Mouse (Mus musculus): Measurements from ENCODE around the gene Hpca.
A peak's percentile ranks its signal among the peaks of the same experiment; 100 is the strongest.

Hpca gene

DNA sequence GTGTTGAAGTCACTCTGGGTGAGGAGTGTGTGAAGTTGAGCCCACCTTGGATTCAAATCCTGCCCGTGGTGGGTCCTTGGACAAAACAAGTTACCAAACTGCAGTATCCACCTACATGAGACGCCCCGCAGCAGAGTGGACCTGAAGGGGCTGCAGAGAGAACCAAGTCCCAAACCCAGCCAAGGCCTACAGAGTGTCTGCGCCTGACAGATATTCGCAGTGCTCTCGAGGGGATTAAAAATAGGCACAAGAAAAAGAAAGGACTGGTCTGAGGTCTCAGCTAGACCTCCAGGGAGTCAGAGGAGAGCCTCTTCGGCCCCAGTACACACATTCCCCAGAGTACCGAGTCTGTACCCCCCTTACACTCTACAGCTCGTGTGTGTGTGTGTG, 14.3 kb upstream of the Hpca start:
- no peak for DNase-seq (ENCODE audit: low spot score)

DNA sequence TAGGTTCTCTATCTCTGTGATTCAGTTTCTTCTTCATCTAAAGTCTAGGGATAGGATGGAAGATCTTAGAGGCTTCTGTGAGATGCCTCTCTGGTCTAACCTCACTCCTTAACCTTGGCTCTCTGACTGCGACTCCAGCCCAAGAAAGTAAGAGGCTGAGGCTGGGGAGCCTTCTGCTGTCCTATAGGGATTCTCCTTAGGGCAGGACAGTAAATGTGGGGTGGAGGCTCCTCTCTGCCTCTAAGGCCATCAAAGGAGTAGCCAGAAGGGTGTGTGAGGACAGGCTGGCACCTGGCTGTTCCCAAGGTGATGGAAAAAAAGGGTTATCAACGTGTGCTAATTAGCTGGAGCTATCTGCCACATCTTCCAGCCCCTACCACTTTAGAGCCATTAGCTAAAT, 13.8 kb upstream of the Hpca start:
- DNase-seq (ENCODE audit: low spot score) = no peak

DNA sequence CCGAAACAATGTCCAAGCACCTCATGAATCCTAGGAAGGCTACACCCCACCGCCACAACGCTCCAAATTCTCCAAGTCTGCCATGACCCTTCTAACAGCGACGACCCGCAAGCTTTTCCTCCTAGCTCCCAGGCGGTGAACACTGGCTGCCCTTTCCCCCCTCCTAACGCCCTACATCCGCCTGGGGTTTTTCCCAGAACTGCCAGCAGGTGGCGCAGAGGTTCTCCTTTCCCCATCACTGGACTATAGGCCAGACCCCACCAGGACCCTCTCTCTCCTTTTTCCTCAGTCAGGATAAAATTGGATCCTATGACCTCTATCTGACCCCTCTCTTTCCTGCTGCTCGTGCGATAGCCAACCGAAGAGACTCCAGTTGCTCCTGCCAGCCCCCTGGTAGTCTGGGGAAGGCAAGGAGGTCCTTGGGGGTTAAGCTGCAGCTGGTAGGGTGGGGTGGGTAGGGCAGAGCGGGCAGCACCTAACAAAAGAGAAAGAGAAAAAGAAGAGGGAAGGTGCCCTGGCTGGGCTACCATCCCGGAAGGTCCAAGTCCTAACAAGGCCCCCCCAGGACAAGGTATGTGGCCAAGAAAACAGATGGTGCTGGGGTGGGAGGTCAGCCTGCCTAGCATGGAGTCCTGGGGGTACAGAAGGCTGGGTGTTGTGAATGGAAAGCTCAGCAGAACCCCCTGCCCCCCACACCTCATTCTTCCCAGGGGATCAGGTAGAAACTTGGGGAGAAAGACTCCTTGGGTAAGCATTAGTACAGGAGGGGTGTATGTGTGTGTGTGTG, 13.2 kb upstream of the Hpca start:
- DNase-seq (ENCODE audit: low spot score) = no peak

DNA sequence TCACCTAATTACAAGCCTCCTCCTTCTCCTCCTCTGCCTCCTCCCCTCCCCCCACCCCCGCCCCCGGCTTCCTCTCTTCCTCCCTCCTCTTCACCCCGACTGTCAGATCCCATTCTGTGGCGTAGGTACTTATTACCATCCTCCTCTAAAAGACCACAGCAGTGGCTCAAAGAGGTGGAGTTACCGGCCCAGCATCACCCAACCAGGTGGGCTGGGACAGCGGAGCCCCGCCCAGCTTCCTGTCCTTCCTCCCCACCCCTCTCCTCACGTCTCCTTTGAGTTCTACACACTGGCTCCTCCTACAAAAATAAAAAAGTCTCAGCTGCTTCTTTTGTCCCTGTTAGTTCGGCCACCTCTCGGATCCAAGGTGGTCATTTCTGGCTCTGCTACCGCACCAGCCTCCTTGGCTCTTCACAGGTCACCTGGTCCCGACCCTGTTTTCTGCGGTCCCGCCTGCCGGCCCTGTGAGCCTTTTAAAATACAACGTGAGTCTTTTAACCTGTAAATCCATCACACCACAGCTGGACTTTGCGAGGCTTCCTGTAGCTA, 9.0 kb upstream of the Hpca start:
- DNase-seq (ENCODE audit: low spot score) = no peak

DNA sequence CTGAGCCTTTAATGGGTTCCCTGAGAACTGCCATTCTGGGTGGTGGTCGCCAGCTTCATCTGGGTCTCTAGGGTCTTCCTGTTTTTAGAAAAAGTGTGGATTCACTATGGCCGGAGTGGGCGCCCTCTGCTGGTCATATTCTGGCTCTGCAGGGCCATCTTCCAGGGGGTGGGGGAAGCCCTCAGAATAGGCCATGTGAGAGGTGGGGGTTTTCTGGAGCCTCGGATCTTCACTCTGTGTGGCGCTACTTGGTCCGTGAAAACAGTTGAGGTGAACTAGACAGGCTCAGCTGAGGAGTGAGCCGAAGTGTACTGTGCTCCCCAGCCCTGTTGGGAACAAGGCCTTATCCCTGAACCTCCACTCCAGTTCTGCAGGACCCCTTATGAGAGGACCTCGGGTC, 8.3 kb upstream of the Hpca start:
- DNase-seq (ENCODE audit: low spot score) = no peak

DNA sequence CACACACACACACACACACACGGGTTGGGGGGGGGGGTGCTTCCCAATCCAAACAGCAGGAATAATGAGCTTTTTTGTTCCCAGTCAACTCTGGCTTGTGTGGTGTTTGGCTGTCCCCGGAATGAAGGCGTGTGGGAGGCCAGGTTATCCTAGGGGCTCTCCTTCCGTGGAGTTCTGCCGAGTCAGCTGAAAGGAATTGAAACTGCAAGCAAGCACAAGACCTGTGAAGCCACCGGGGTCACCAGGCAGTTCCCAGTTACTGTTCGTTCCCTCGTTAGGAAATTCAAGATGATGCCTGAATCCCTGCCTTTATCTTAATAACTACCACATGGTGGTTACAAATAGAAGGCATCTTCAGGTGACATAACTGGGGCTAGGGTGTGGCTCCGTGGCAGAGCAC, 7.6 kb upstream of the Hpca start:
- DNase-seq (ENCODE audit: low spot score) = no peak

DNA sequence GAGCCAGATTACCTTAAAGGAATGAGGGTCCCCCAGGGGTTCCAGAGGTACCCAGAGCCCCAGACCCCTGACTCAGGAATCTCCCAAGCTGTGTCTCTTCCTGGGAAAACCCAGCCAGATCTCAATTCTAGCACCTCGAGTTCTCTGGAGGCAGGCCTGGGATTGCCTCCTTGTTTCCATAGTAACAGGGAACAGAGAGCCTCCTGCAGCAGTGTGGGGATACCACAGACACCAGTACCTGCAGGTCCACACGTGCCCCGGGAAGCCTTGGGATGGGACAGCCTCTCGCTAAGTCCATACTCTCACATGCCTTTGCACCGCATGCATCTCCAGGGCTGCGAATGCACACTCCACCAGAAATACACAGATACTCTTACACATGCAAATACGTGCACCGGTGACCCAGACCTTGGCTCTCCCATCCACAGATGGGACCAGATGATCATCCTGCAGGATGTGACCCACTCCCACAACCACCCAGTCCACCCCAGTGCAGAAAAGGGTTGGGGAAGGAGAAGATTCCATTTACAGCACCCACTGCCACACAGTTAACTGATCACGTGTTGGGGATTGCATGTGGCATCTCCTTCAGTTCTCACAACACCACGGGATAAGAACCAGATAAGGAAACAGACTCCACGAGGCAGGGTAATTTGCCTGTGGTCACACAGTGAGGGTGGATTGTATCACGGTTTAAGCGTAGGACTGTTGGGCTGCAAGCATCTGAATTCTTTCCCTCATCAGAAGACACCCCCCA, 6.9 kb upstream of the Hpca start:
- peak; percentile 66 for DNase-seq (ENCODE audit: low spot score)

DNA sequence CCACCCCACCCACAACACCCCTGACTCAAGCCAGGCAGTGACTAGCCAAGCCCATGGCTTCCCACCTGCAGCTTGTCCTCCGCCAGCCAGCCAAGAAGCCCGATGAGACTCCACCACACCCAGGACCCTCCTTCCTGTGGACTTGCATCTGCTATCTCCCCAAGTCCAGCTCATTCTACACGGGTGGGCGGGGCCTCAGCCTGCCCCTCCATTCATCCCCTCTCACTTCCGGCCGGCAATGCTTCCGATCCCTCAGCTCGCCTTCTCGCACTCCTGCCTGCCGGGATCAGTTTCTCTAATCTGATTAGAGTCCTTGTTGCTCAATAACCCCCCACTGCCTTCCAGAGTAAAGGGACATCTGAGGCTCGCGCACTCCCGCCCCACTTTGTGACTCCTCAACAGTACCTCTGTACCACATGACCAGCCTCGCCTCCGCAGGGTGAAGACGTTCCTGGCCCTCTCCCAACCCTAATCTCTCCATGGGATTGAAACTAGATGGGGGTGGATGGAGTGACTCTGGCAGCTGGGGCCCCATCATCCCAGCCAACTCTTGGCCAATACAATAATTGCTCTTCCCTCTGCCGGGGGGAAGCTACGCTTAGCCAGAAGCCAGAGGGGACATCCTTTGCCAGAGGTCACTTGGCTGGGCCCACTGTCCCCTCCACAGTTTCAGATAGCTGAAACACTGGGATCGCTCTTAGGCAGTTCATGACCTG, 4.1 kb upstream of the Hpca start:
- no peak for DNase-seq (ENCODE audit: low spot score)

DNA sequence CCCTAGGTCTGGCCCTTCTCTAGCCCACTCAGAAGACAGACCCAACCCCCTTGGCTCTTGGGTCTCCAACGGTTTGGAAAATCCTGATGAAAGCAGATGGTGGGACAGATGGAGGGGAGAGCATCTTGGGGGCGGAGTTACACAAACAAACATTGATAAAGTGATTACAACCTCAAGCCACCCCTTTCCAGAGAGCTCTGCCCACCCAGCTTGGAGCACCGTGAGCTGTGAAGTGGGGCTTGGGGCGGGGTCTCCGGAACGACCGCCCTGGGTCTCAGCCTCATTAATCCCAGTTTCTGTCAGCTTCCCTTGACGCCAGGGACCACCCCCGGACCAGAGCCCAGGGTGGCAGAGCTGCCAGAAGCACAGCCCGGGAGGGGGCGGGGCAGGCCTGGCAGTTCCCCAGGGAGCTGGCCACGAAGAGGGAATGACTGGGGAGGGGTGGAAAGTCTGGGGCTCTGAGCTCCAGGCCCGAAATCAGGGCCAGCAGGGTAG, 2.9 kb upstream of the Hpca start:
- no peak for DNase-seq (ENCODE audit: low spot score)

DNA sequence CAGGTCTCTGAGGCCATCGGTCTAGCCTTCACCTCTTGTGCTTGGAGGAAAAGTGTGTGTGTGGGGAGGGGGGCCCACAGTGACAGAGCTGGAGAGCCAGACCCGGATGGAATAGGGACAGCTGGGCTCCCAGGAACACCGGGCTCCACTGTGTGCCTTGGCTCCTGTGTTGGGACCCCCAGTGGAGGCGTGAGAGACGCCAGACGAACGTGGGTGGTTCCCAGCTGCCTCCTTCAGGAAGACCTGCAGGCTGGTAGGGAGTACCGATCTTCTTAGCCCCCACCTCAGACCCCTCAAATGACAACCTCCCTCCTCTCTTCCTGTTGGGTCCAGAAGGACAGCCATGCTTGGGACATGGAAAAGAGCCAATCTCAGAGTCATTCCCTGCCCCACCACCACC, 883 bp upstream of the Hpca start:
- DNase-seq (ENCODE audit: low spot score) = no peak

DNA sequence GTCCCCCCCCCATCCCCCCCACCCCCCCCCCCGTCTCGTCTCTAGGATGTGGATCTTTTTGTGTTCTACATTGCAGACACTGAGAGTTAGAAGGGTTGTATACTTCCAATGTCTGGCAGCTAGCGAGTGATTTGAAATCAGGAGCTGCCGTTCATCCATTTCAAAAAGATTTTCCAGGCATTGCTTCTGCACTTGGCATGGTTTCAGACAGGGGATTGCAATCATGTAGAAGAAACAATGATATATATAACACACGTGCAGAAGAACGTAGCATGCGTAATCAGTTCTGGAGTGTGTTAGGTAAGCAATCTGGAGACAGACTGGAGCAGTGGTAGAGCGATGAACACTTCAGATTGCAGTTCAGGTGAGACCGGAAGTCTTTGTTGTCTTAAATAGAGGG, 271 bp upstream of the Hpca start:
- DNase-seq (ENCODE audit: low spot score) = no peak

DNA sequence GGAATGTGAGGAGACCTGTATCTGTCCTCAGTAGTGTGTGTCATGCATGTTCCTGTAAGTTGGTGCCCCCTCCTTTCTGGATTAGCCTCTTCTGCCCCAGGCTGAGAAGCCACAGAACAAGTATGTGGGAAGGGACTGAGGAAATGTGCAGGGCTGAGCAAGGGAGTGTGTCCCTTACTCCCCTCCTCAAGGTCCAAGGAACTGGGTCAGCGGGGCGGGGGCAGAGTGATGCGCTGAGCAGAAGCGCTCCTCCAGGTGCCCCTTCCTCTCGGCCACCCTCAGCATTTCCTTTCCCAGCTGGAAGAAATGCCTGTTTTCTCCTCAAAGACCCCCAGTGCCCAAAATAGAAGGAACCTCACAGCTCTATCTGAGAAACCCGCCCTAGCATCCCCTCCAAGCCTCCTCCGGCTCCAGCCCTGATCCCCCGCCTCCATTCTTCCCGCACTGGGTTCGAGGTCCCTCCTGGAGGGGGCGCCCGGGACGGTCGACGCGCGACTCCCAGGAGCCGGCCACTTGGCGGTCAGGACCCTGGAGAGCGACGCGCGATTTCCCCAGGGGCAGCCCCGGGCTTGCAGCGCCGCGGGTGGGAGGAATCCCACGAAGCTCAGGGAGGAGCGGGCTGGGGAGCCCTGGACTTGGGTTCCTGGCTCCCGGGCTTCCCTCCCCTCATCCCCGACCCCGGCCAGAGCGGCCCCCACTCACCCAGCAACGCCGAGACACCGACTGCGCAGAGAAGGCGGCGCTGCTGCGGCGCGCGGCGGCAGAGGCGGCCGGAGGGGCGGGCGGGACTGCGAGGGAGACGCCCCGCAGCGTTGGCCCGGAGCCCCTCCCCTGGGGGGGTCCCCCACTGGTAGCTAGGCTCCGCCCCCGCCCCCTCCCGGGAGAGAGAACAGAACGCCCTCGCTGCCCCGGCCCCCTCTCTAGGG, 1.1 kb downstream of the Hpca start:
- DNase-seq (ENCODE audit: low spot score) = no peak

DNA sequence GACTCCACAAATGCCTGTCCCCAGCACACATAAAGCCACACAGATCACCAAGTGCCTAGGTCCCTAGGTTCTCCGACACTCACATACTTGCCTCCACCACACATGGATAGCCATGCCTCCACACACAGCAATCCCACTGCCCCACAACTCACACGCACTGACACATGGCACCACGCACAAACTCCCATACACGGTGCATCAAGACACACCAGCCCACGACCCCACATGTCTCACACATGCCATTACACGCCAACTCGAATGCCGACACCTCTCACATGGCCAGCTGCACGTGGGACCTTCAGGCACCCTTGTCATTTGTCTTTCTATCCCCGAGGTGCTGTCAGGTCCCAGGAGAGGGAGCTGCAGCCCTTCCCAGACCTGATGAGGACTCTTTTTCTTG, 2.1 kb downstream of the Hpca start:
- no peak for DNase-seq (ENCODE audit: low spot score)

DNA sequence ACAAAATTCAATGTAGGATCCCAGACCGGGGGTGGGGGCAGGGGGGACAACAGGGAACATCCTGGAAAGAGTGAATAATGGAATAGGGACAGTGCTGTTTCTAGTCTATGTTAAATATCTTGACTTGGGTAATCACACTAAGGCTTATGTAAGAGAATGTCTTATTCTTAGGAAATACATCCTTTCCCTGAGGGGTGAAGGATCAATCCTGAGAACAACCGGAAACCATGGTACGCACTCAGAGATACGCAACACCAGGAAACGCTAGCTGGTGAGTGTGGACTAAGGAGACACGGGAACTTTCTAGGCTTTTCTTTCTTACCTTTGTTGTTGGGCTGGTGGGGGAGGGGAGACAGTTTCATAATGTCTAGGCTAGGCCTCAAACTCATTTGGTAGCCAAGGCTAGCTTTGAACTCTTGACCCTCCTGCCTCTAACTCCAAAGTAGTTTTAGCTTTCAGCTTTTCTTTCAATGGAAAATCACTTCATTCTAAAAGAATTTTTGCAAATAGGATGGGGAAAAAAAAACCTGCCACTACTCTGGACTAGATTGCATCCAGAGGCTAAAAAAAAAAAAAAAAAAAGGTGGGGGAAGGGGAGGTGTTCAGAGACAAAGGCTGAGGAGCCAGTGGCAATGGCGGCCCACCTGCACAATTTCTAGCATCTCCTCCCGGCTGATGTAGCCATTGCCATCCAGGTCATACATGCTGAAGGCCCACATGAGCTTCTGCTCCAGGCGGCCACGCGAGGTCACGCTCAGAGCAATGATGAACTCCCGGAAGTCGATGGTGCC, 3.9 kb downstream of the Hpca start:
- no peak for DNase-seq (ENCODE audit: low spot score)

DNA sequence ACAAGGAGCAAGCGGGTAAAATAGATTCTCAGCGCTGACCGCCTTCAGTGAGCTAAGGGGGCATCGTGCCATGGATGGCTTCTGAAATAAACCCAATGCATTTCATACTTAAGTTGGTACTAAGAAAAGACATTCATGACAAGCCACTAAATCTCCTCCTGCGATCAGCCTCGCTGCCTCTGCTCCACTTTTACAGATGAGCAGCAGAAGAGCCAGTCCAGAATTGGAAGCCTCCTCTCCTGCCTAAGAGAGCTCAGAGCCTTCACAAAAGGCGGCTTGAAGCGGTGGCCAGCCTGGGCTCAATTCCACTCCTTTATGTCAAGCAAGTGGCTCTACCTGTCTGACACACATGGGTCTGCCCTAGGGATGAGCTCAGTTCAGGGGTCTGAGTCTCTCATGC, 5.1 kb downstream of the Hpca start:
- DNase-seq (ENCODE audit: low spot score) = no peak

DNA sequence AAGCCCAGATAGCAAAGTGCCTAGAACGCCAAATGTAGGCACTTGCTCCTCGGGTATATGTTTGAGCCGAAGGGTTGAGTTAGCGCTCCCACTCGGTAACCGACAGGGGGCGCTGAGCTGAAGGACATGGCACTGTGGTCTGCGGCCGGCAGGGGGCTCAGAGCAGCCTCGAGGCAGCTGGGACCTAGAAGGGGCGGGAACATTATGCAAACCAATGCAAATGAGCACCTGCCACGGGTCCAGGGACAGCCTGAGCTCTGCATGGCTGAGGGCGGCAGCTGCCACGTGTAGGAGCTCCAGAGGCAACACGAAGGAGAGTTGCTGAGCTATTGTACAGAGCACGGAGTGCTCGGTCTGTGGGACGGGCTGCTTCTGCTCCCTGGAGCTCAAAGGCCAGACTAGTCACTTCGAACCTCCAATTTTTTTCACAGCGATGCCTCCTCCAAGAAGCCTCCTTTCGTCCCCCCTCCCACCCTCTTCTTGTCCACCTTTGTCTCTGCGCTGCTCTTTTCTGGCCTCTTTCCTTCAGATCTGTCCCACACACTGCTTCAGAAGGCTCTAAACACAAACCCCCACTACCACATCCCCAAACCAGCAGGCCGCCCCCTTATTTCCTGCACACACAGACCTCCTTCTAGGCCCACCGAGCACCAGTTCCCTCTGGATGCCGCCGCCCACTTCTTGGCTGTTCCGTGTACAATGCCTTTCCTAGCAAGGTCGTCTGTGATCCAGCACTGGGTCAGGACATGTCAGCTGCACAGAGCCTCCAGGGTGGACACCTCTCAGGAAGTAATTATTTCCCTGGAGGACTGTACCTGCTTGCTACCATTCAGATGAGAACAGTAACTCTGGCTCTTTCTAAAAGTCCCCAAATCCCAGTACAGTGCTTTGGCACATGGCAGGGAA, 8.5 kb downstream of the Hpca start:
- DNase-seq (ENCODE audit: low spot score) = peak; percentile 86

DNA sequence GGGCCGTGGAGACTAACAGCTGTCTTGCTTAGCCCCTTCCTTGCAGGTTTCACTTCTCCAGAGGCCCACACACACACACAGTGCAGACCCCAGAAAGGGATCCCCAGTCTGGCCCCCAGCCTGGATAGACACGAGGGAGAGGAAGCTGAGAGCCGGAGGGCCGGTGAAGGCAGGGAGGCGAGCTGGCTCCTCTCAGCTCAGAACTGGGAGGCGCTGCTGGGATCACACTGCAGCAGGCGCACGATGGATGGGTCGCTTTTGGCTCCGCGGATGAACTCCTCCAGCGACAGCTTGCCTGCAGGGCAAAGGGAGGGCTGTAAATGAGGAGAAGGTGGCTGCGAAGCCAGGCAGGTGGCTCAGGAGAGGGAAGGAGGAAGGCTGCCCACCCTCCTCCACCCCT, 9.6 kb downstream of the Hpca start:
- no peak for DNase-seq (ENCODE audit: low spot score)

DNA sequence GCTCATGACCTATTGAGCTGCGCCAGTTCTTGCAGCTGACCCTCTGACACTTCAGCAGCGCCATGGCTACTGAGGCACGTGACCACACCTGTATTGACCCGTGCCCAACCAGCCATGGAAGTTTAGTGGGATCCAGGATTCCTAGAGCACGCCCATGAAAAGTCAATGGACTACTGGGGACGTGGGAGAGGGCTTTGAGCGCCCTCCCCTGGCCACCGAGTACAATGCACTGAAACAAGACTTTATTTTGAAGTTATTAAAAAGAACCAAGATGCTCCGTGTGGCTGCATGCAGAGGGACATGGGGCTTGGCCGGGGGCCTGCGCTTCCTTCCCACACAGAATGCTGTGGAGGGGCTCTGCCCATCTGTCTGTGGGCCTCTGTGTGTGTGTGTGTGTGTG, 10.5 kb downstream of the Hpca start:
- no peak for DNase-seq (ENCODE audit: low spot score)

DNA sequence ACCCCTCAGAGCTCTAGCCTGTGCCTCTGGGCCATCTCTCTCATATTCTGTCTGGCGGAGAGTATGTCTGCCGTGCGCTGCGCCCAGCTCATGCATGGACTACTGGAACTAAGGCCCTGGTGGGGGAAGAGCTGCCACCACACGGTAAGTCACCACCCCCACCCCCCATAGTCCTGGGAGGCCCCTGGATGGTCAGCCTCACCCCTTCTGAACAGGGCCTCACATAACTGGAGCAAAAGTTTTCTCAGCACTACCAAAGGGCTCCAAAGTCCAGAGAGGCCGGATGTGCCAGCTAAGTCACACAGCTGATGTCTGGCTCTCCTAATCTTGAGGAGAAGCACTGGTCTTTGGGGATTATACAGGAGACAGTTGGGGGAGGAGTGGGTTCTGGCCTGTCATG, 11.0 kb downstream of the Hpca start:
- DNase-seq (ENCODE audit: low spot score) = no peak

DNA sequence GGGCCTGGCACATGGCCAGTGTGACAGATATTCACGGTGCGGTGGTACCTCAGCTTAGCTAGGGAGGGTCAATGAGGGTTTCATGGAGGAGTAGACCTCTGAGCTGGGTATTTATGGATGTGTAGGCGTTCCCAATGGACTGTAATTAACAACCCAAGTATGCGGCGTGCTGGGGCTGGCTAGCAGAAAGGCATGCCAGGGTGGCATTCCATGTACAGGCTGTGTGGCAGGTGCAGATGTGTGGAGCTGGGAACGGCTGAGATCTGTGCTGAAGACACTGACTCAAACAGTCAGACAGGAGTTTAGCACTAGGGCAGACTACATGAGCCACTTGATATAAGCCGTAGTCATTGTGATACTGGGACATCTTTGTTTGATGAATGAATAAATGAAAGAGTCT, 13.2 kb downstream of the Hpca start:
- no peak for DNase-seq (ENCODE audit: low spot score)

Measured in left cerebral cortex, adult 11 months (tissue).